In genomic region chr10:117844279-117844678, GRCm38 (mm10) we compare ENCODE assay signal across 8 mouse cellular contexts. TPM values are rescaled to one million over a fixed set of nuclear protein-coding genes. Genes with fewer than 3 reads are reported as not detected.
DNase-seq lines count a peak whose midpoint lies in the region; ATAC-seq and TF ChIP-seq lines count a peak whose summit lies in the region.

No protein-coding gene starts in this region.

- no peaks in the 10 kb centered on the region for H3K27me3 ChIP-seq in embryonic facial prominence, embryonic 12.5 days
- no peaks in the 10 kb centered on the region for H3K27me3 ChIP-seq in intestine, embryonic 16.5 days (replicated peaks; ENCODE audit: control insufficient read depth, insufficient read depth, low read length)
- H3K27me3 ChIP-seq in neural tube, embryonic 13.5 days, result no peaks in the 10 kb centered on the region

- no peak for TF ChIP-seq POLR2A in lung, adult 2 months (IDR thresholded peaks at IDR 0.05; ENCODE audit: borderline replicate concordance, extremely low read depth, low read depth, low read length)

- 1% methylated on average over 5 of the region's 5 CpGs for WGBS in lung, adult 2 months
- WGBS in embryonic facial prominence, embryonic 12.5 days, result 45% methylated on average over 5 of the region's 5 CpGs
- 12% methylated on average over 5 of the region's 5 CpGs for WGBS in intestine, embryonic 16.5 days
- WGBS in neural tube, embryonic 13.5 days, result 29% methylated on average over 5 of the region's 5 CpGs

- H3K4me2 ChIP-seq in embryonic facial prominence, embryonic 12.5 days (replicated peaks), result peak overlapping the region; percentile 48
- H3K4me2 ChIP-seq in intestine, embryonic 16.5 days (ENCODE audit: low read depth, low read length), result peak overlapping the region; percentile 59
- H3K4me2 ChIP-seq in neural tube, embryonic 13.5 days, result peak overlapping the region; percentile 65

- no peak for TF ChIP-seq CTCF in lung, adult 2 months (IDR thresholded peaks at IDR 0.05; ENCODE audit: insufficient read depth, low read length)

- H3K9me3 ChIP-seq in embryonic facial prominence, embryonic 12.5 days, result no peaks in the 10 kb centered on the region
- no peaks in the 10 kb centered on the region for H3K9me3 ChIP-seq in intestine, embryonic 16.5 days (ENCODE audit: control insufficient read depth, low read length)
- no peaks in the 10 kb centered on the region for H3K9me3 ChIP-seq in neural tube, embryonic 13.5 days

- no peak for ATAC-seq in embryonic facial prominence, embryonic 12.5 days (ENCODE audit: insufficient number of reproducible peaks, insufficient read depth, low FRiP score, low TSS enrichment)
- ATAC-seq in intestine, embryonic 16.5 days, result no peak
- ATAC-seq in neural tube, embryonic 13.5 days (ENCODE audit: low read depth), result no peak
- no peak for ATAC-seq in megakaryocyte progenitor cell, adult 5-6 weeks (replicated peaks; ENCODE audit: poor library complexity)

- peak overlapping the region; percentile 97 for H3K4me3 ChIP-seq in lung, adult 2 months (replicated peaks; ENCODE audit: extremely low read depth, low read depth, low read length)
- peak overlapping the region; percentile 85 for H3K4me3 ChIP-seq in embryonic facial prominence, embryonic 12.5 days
- peak overlapping the region; percentile 40 for H3K4me3 ChIP-seq in intestine, embryonic 16.5 days (ENCODE audit: low read length)
- peak overlapping the region; percentile 90 for H3K4me3 ChIP-seq in neural tube, embryonic 13.5 days

- no peaks in the 10 kb centered on the region for H3K36me3 ChIP-seq in embryonic facial prominence, embryonic 12.5 days
- H3K36me3 ChIP-seq in intestine, embryonic 16.5 days (ENCODE audit: control insufficient read depth, insufficient read depth, low read length), result no peaks in the 10 kb centered on the region
- H3K36me3 ChIP-seq in neural tube, embryonic 13.5 days, result no peaks in the 10 kb centered on the region

- no peak for DNase-seq in lung, adult 2 months
- DNase-seq in lung, postnatal 4 days, result no peak
- no peak for DNase-seq in cerebellum, adult 8-10 months
- DNase-seq in thymus, postnatal 10 days (ENCODE audit: low spot score in 2 of 2), result no peak

- no peak overlapping the region for H3K27ac ChIP-seq in embryonic facial prominence, embryonic 12.5 days
- no peak overlapping the region for H3K27ac ChIP-seq in intestine, embryonic 16.5 days (ENCODE audit: low read length)
- H3K27ac ChIP-seq in neural tube, embryonic 13.5 days (replicated peaks), result no peak overlapping the region

- H3K9ac ChIP-seq in embryonic facial prominence, embryonic 12.5 days, result peak overlapping the region; percentile 98; the same call in 1 of the 2 replicates
- H3K9ac ChIP-seq in intestine, embryonic 16.5 days (ENCODE audit: low read depth, low read length), result peak overlapping the region; percentile 39; the same call in 1 of the 2 replicates
- peak overlapping the region; percentile 98 for H3K9ac ChIP-seq in neural tube, embryonic 13.5 days

- peaks cover 19% of the 10 kb centered on the region for H3K4me1 ChIP-seq in lung, adult 2 months (ENCODE audit: control insufficient read depth, insufficient read depth, low read length)
- H3K4me1 ChIP-seq in embryonic facial prominence, embryonic 12.5 days, result peaks cover 20% of the 10 kb centered on the region
- H3K4me1 ChIP-seq in intestine, embryonic 16.5 days (ENCODE audit: control insufficient read depth, insufficient read depth, low read length), result peaks cover 11% of the 10 kb centered on the region
- H3K4me1 ChIP-seq in neural tube, embryonic 13.5 days (replicated peaks), result peaks cover 34% of the 10 kb centered on the region

RNA-seq across cellular contexts. Expression of gene Rap1b, which starts 1.6 kb away (rescaled TPM):
- 57.1 and 71.7 TPM in 2 replicates for polyA plus RNA-seq in lung, adult 2 months (2012; rRNA removed)
- polyA plus RNA-seq in embryonic facial prominence, embryonic 12.5 days (2016; fragmentation: Nextera tagmentation; extraction: Ambion mirVana), result 153 and 160 TPM in 2 replicates
- 157 and 163 TPM in 2 replicates for polyA plus RNA-seq in intestine, embryonic 16.5 days (2015; fragmentation: Nextera tagmentation; extraction: Ambion mirVana)
- polyA plus RNA-seq in neural tube, embryonic 13.5 days (2015; fragmentation: Nextera tagmentation; extraction: Ambion mirVana), result 165 and 177 TPM in 2 replicates
- total RNA-seq in megakaryocyte progenitor cell, adult 5-6 weeks (2015), result 215 and 244 TPM in 2 replicates
- 84.2 and 95.6 TPM in 2 replicates for total RNA-seq in megakaryocyte progenitor cell, adult 5-6 weeks (2017)

RNA-seq across cellular contexts. Expression of gene Nup107, which starts 51.8 kb away (rescaled TPM):
- polyA plus RNA-seq in lung, adult 2 months (2012; rRNA removed), result 4.5 and 8.0 TPM in 2 replicates
- 77.8 and 85.3 TPM in 2 replicates for polyA plus RNA-seq in embryonic facial prominence, embryonic 12.5 days (2016; fragmentation: Nextera tagmentation; extraction: Ambion mirVana)
- polyA plus RNA-seq in intestine, embryonic 16.5 days (2015; fragmentation: Nextera tagmentation; extraction: Ambion mirVana), result 42.0 and 48.8 TPM in 2 replicates
- 36.3 and 42.7 TPM in 2 replicates for polyA plus RNA-seq in neural tube, embryonic 13.5 days (2015; fragmentation: Nextera tagmentation; extraction: Ambion mirVana)
- 79.2 and 85.6 TPM in 2 replicates for total RNA-seq in megakaryocyte progenitor cell, adult 5-6 weeks (2015)
- total RNA-seq in megakaryocyte progenitor cell, adult 5-6 weeks (2017), result 111 and 153 TPM in 2 replicates

Comparison
In these comparisons a context has a peak if more than half of its experiments do, and no peak if none do; other contexts are left out.
1. H3K4me3 ChIP-seq: peak in every context shown above with its lines; median percentile 97 in lung, adult 2 months; 90 in neural tube, embryonic 13.5 days; 85 in embryonic facial prominence, embryonic 12.5 days; 40 in intestine, embryonic 16.5 days.
2. H3K9ac ChIP-seq: peak in every context shown above with its lines; median percentile 98 in embryonic facial prominence, embryonic 12.5 days; 98 in neural tube, embryonic 13.5 days; 39 in intestine, embryonic 16.5 days.